Mouse (Mus musculus): Measurements from ENCODE around the gene Telo2. TPM values are rescaled to one million over a fixed set of nuclear protein-coding genes. Genes with fewer than 3 reads are reported as not detected.
"Not testable (repeated sequence)": the region's sequence is repeated elsewhere in the genome, so short reads cannot be mapped to it uniquely, and the experiment has no call there.

Gene Telo2
- polyA plus RNA-seq (2015; fragmentation: Nextera tagmentation; extraction: Ambion mirVana): 45.7 and 46.7 TPM in 2 replicates

DNA sequence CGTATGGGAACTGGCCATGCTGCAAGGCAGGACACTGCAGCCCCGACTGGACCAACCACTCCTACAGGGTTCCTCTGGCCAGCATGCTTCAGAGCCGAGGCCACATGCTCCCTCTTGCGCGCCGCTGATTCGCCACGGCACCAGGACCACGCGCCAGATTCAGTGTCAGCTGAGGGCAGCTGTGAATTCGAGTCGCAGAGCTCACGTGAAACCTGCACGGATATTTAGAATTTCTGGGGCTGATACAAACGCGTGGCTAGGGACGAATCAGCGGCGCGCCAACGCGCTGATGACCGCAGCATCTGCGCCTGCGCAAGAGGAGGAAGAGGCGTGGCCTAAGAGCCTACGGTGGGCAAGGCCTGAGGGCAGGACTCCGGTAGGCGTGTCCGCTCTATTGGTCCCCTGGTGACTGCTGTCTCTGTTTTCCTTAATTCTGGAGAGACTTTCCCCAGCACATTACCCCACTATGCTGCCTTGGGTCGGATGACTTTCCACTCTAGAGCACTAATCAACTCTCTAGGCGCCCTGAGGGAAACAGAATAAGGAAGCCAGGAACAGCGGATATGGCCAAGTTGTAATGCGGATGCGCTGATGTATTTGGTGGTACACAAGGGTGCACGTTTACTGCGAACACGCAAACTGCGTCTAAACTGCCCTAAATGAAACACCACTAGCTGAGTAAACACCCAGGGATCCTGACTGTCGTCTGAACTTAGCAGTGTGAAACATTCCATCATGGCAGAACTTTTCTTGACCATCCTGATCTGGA, at the start of gene Telo2:
Gene Telo2, minus strand, starts transcription at position 304 of the 769 bp plus-strand sequence.
- Histone ChIP-seq H3K4me2 (peak within 1 kb of the TSS; percentile 93), H3K27ac (replicated peaks) (peak within 1 kb of the TSS; percentile 86), H3K4me3 (peak within 1 kb of the TSS; percentile 63), H3K27me3 (0 out of 2 replicates have a peak, but pooled peaks cover 6% of the 10 kb centered on the region), H3K36me3 (peaks cover 15% of the 10 kb centered on the region), H3K4me1 (replicated peaks) (peaks cover 17% of the 10 kb centered on the region), H3K9me3 (no peaks in the 10 kb centered on the region), H3K9ac (peak within 1 kb of the TSS; percentile 80)
- WGBS: 3% methylated on average over 40 of the region's 40 CpGs
- peak; percentile 95 for ATAC-seq (ENCODE audit: low read depth)

DNA sequence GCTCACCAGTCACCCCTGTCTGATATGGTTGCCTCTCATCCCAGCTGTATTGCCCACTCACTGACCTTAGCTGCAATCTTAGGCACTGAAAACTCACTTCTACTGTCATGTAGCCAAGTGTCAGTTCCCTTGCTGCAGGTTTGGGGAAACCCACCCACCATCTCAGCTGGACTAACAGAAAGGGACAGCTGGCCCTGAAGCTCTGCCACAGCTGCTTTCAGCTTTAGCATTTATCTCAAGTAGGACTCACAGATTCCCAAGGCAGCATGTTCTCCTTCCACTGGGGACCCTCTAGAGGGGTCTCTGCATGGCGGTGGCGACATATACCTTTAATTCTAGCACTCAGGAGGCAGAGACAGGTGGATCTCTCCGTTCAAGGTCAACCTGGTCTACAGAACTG, 49.0 kb upstream of the Telo2 start:
- Histone ChIP-seq H3K9ac (no peak overlapping the region), H3K4me2 (no peak overlapping the region), H3K27me3 (no peaks in the 10 kb centered on the region), H3K27ac (replicated peaks) (no peak overlapping the region), H3K9me3 (no peaks in the 10 kb centered on the region), H3K36me3 (peaks cover 26% of the 10 kb centered on the region), H3K4me1 (replicated peaks) (no peaks in the 10 kb centered on the region), H3K4me3 (no peak overlapping the region)
- no peak for ATAC-seq (ENCODE audit: low read depth)
- 89% methylated on average over 3 of the region's 3 CpGs for WGBS

DNA sequence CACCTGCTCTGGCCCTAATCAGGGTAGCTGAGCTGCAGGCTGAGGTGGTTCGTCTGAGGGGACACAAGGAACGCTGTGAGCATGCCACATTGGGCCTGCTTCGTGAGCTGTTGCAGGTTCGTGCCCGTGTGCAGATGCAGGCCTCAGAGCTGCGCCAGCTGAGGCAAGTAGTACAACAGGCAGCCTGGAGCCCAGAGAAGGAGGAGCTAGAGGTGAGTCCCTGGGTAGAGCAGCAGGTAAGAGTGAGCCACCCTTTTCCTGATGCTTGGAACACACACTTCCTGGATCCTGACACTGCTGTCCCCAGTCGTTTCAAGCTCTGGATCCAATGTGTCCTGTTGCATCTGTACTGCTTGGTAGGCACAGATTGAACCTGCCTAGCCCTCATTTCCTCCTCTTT, 47.6 kb upstream of the Telo2 start:
- H3K9ac ChIP-seq: peak overlapping the region; percentile 3; the same call in 1 of the 2 replicates
- ATAC-seq (ENCODE audit: low read depth): no peak
- WGBS: 83% methylated on average over 7 of the region's 7 CpGs

DNA sequence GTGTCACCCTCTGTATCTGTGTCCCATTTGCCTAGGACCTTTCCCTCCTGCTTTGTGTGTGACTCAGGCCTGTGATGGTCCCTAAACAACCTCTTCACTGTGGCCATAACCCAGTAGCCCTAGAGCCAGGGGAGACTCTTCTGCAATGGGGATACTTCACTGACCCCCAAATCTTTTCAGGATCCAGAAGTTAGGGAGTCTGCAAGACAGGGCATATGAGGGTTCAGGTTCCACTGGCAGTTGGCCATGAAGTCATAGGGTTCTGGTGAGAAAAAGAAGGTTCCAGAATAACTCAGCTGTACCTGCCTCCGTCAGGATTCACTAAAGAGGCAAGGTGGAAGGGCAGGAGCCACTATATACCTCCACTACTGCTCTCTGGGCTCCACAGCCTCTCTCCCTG, 46.4 kb upstream of the Telo2 start, which contains the start of gene Ccdc154:
Gene Ccdc154, plus strand, starts transcription at position 301 of the 400 bp plus-strand sequence.
- peaks cover 49% of the 10 kb centered on the region for H3K36me3 ChIP-seq
- H3K4me1 ChIP-seq (replicated peaks): no peaks in the 10 kb centered on the region
- H3K27me3 ChIP-seq: no peaks in the 10 kb centered on the region
- H3K4me3 ChIP-seq: no peak within 1 kb of the TSS
- H3K9me3 ChIP-seq: no peaks in the 10 kb centered on the region
- peak within 1 kb of the TSS; percentile 3; the same call in 1 of the 2 replicates for H3K9ac ChIP-seq
- no peak within 1 kb of the TSS for H3K4me2 ChIP-seq
- WGBS: 88% methylated on average over 1 of the region's 1 CpGs
- H3K27ac ChIP-seq (replicated peaks): no peak within 1 kb of the TSS
- ATAC-seq (ENCODE audit: low read depth): no peak

More for the DNA sequence above, 47.6 kb upstream of the Telo2 start:
- H3K27ac ChIP-seq (replicated peaks): no peak overlapping the region
- no peaks in the 10 kb centered on the region for H3K27me3 ChIP-seq
- H3K4me1 ChIP-seq (replicated peaks): no peaks in the 10 kb centered on the region
- H3K9me3 ChIP-seq: no peaks in the 10 kb centered on the region
- H3K36me3 ChIP-seq: peaks cover 38% of the 10 kb centered on the region
- H3K4me2 ChIP-seq: no peak overlapping the region
- no peak overlapping the region for H3K4me3 ChIP-seq

DNA sequence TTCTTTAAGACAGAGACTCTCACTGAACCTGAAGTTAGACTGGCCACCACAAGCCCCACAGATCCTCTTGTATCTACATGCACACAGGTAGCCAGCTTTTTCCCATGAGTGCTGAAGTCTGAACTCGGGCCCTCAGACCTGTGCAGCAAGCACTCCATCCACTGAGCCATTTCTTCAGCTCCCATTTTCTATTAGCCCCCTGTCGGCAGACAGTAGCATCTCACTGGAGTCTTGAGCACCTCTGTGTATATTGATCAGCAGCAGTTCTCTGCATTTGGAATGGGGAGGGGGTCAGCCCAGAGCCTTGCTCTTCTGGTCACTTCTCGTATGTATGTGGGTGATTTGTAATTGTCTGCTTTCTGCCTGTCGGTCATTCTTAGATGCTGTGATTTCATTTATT, 24.2 kb upstream of the Telo2 start:
- H3K4me1 ChIP-seq (replicated peaks): peaks cover 9% of the 10 kb centered on the region
- peaks cover 19% of the 10 kb centered on the region; the same call in 1 of the 2 replicates for H3K36me3 ChIP-seq
- H3K9ac ChIP-seq: no peak overlapping the region
- no peak overlapping the region for H3K27ac ChIP-seq (replicated peaks)
- ATAC-seq (ENCODE audit: low read depth): no peak
- H3K9me3 ChIP-seq: no peaks in the 10 kb centered on the region
- no peak overlapping the region for H3K4me3 ChIP-seq
- H3K27me3 ChIP-seq: no peaks in the 10 kb centered on the region
- 69% methylated on average over 4 of the region's 4 CpGs for WGBS
- H3K4me2 ChIP-seq: no peak overlapping the region

DNA sequence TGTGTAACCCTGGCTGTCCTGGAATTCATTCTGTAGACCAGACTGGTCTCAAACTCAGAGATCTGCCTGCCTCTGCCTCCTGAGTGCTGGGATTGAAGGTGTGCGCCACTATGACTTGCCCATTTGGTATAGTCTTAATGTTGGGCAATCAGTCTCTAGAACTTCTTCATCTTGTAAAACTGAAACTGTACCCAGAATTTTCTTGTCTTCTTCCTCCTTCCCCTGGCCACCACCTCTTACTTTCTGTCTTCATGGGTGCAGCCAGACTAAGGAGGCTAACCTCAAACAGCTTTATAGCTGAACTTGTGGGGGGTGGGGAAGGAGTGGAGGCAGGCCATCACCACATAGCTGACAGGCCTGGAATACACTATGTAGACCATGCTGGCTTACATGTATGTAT, 23.0 kb upstream of the Telo2 start:
- Histone ChIP-seq H3K27me3 (no peaks in the 10 kb centered on the region), H3K4me1 (replicated peaks) (peaks cover 20% of the 10 kb centered on the region), H3K9me3 (no peaks in the 10 kb centered on the region), H3K4me3 (no peak overlapping the region), H3K36me3 (peaks cover 14% of the 10 kb centered on the region; the same call in 1 of the 2 replicates), H3K9ac (no peak overlapping the region), H3K27ac (replicated peaks) (no peak overlapping the region), H3K4me2 (no peak overlapping the region)
- WGBS: 92% methylated on average over 1 of the region's 1 CpGs
- ATAC-seq (ENCODE audit: low read depth): no peak

DNA sequence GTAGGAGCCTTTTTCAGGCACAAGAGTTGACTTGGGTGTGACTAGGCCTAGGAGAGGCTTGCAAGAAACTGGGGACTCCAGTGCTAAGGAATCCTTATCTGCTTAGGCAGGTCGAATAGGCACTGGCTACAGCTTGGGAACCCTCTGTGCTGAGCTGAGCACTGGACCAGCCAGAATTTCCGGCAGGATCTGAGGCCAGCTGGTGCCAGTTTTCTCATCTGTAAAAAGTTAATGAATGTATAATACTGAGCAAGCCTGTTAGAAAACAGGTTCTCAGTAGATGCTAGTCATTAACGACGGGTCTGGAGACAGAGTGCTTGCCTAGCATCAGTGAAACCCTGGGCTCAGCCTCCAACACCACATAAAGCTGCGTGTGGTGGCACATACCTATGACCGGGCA, 19.9 kb upstream of the Telo2 start:
- Histone ChIP-seq H3K4me2 (no peak overlapping the region), H3K9ac (peak overlapping the region; percentile 8; the same call in 1 of the 2 replicates), H3K27me3 (no peaks in the 10 kb centered on the region), H3K4me3 (no peak overlapping the region), H3K4me1 (replicated peaks) (peaks cover 25% of the 10 kb centered on the region), H3K36me3 (peaks cover 14% of the 10 kb centered on the region; the same call in 1 of the 2 replicates), H3K27ac (replicated peaks) (no peak overlapping the region), H3K9me3 (no peaks in the 10 kb centered on the region)
- WGBS: 93% methylated on average over 6 of the region's 6 CpGs
- no peak for ATAC-seq (ENCODE audit: low read depth)

DNA sequence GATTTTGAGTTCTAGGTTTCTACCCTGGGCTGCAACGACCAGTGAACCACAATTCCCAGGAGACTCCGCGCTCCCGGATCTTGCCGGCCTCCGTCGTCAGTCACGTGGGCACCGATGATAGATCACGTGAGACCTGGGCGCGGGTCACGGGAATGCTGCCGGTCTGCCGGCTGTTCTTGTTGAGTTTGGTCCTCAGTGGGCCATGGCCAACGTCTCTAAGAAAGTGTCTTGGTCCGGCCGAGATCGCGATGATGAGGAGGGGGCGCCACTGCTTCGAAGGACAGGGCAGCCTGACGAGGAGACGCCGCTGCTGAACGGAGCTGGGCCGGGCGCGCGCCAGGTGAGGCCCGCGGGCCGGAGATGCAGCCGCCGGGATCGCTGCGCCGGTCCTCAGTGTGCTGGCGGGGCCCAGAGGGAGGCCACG, 17.5 kb upstream of the Telo2 start, which contains the start of gene Clcn7:
Gene Clcn7, plus strand, starts transcription at position 117 of the 424 bp plus-strand sequence.
- H3K27me3 ChIP-seq: no peaks in the 10 kb centered on the region
- peaks cover 8% of the 10 kb centered on the region; the same call in 1 of the 2 replicates for H3K36me3 ChIP-seq
- H3K9me3 ChIP-seq: no peaks in the 10 kb centered on the region
- ATAC-seq (ENCODE audit: low read depth): peak; percentile 89
- WGBS: under 1% methylated on average over 40 of the region's 40 CpGs
- H3K4me2 ChIP-seq: peak within 1 kb of the TSS; percentile 88
- peaks cover 25% of the 10 kb centered on the region for H3K4me1 ChIP-seq (replicated peaks)
- peak within 1 kb of the TSS; percentile 95 for H3K4me3 ChIP-seq
- H3K27ac ChIP-seq (replicated peaks): peak within 1 kb of the TSS; percentile 61; the same call in 1 of the 2 replicates
- peak within 1 kb of the TSS; percentile 88 for H3K9ac ChIP-seq

DNA sequence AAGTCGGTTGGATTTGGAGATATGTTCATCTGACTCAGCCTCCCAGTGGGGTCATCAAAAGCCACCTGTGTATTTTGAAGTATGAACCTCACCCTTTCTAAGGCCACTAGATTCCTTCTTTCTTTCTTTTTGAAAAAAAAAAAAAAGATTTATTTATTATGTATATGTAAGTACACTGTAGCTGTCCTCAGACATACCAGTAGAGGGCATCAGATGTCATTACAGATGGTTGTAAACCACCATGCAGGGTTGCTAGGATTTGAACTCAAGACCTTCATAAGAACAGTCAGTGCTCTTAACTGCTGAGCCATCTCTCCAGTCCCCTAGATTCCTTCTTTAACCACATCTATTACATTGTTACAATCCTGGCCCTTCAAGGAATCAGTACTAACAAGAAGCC, 14.3 kb upstream of the Telo2 start:
- no peak overlapping the region for H3K27ac ChIP-seq (replicated peaks)
- peaks cover 15% of the 10 kb centered on the region for H3K4me1 ChIP-seq (replicated peaks)
- 94% methylated on average over 1 of the region's 1 CpGs for WGBS
- no peak for ATAC-seq (ENCODE audit: low read depth)
- H3K4me3 ChIP-seq: no peak overlapping the region
- no peak overlapping the region for H3K9ac ChIP-seq
- H3K36me3 ChIP-seq: no peaks in the 10 kb centered on the region
- no peaks in the 10 kb centered on the region for H3K9me3 ChIP-seq
- H3K27me3 ChIP-seq: no peaks in the 10 kb centered on the region
- no peak overlapping the region for H3K4me2 ChIP-seq

DNA sequence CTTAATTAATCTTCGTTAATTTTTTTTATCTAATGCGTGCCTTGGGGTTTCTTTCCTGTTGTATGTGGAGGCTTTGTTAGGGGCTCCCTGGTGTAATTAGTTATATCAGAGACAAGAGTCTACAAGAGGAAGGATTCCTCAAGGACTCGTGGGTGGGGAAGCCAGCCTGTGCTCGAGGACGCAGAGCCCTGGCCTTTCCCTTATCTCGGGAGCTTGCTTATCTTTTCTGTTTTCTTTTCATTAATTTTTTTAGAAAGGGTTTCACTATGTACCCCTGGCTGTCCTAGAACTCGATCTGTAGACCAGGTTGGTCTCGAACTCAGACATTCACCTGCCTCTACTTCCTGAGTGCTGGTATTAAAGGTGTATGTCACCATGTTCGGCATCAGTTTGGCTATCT, 11.9 kb upstream of the Telo2 start:
- WGBS: 79% methylated on average over 9 of the region's 9 CpGs
- Histone ChIP-seq H3K4me2 (no peak overlapping the region), H3K9ac (no peak overlapping the region), H3K27me3 (peaks cover 12% of the 10 kb centered on the region), H3K9me3 (no peaks in the 10 kb centered on the region), H3K36me3 (no peaks in the 10 kb centered on the region), H3K4me1 (replicated peaks) (no peaks in the 10 kb centered on the region), H3K27ac (replicated peaks) (no peak overlapping the region), H3K4me3 (no peak overlapping the region)
- no peak for ATAC-seq (ENCODE audit: low read depth)

DNA sequence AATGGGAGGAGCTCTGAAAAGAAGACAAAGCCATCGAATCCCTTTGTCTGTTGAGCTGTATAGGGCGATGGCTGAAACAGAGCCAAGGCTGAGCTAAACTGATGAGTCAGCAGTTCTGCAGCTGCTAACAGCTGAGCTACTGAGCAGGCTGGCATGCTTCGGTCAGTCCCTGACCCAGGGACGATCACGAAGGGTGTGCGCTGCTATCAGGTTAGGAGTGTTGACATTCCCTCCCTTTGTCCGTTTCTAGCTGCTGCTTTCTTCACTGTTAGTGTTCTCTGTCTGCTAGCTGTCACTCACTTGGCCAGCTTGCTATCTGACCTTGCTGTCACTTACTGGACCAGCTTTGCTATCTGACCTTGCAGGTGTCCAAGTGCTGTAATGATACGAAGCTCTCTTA, 11.3 kb upstream of the Telo2 start:
- Histone ChIP-seq H3K27me3 (peaks cover 12% of the 10 kb centered on the region), H3K4me3 (no peak overlapping the region), H3K4me2 (no peak overlapping the region), H3K4me1 (replicated peaks) (no peaks in the 10 kb centered on the region), H3K27ac (replicated peaks) (no peak overlapping the region), H3K36me3 (no peaks in the 10 kb centered on the region), H3K9me3 (no peaks in the 10 kb centered on the region), H3K9ac (no peak overlapping the region)
- ATAC-seq (ENCODE audit: low read depth): no peak
- 53% methylated on average over 8 of the region's 8 CpGs for WGBS

DNA sequence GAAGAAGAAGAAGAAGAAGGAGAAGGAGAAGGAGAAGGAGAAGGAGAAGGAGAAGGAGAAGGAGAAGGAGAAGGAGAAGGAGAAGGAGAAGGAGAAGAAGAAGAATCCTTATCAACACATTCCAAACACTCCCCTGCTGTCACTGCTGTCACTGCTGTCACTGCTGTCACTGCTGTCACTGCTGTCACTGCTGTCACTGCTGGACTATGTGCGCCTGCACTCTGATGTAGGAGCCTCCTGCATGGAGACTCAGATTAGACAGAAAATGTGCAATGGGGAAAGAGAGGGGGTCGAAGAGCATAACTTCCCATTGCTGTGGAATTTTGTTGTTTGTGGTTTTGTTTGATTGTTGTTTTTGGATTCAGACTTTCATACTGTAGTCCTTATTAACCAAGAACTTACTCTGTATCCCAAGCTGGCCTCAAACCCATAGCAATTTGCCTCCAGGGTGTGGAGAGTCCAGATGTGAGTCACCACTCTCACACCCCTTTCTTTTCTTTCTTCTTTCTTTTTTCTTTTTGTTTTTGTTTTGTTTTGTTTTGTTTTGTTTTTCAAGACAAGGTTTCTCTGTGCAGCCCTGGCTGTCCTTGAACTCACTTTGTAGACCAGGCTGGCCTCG, 9.8 kb upstream of the Telo2 start:
- H3K27ac ChIP-seq (replicated peaks); H3K36me3 ChIP-seq; H3K4me3 ChIP-seq; H3K9me3 ChIP-seq; H3K4me1 ChIP-seq (replicated peaks); H3K9ac ChIP-seq; ATAC-seq (ENCODE audit: low read depth); H3K4me2 ChIP-seq: not testable (repeated sequence)
- H3K27me3 ChIP-seq: peaks cover 16% of the 10 kb centered on the region
- WGBS: 66% methylated on average over 3 of the region's 3 CpGs
